Mouse (Mus musculus) left cerebral cortex, adult 18-20 months (tissue): ENCODE results near the gene Nploc4. TPM values are rescaled to one million over a fixed set of nuclear protein-coding genes. Genes with fewer than 3 reads are reported as not detected.
"Not testable (repeated sequence)": the region's sequence is repeated elsewhere in the genome, so short reads cannot be mapped to it uniquely, and the experiment has no call there.

ENCODE experiments used
- DNase-seq, 2 experiments: peaks; one replicate each; pipeline ENCODE4 v3.0.0; 2021 to 2022; ENCODE audit warnings: low spot score in 2 of 2, mixed read lengths in 1 of 2
- total RNA-seq, 2 experiments: library from RNA; stranded (reverse); gene quantifications; 2 replicates each; pipeline ENCODE4 v1.2.3; 2021

Nploc4 gene
- total RNA-seq, 2 experiments from 2014 or later = 65.2 TPM

- DNase-seq = peak in 1 of 2 experiments; percentile 12
Measured at GRCm38 (mm10) chr11:120354304-120355276, 82.9 kb downstream of the Nploc4 start.

GRCm38 (mm10) chr11:120353500-120354303 lies 83.8 kb downstream of the Nploc4 start:
- DNase-seq = peak in 1 of 2 experiments; percentile 56

GRCm38 (mm10) chr11:120352571-120353290 lies 84.8 kb downstream of the Nploc4 start:
- DNase-seq = peak in 1 of 2 experiments; percentile 8

GRCm38 (mm10) chr11:120352093-120352350 lies 85.5 kb downstream of the Nploc4 start:
- peak in 1 of 2 experiments; percentile 1 for DNase-seq

GRCm38 (mm10) chr11:120351250-120352092 lies 86.0 kb downstream of the Nploc4 start:
- peak in 1 of 2 experiments; percentile 1 for DNase-seq

DNA sequence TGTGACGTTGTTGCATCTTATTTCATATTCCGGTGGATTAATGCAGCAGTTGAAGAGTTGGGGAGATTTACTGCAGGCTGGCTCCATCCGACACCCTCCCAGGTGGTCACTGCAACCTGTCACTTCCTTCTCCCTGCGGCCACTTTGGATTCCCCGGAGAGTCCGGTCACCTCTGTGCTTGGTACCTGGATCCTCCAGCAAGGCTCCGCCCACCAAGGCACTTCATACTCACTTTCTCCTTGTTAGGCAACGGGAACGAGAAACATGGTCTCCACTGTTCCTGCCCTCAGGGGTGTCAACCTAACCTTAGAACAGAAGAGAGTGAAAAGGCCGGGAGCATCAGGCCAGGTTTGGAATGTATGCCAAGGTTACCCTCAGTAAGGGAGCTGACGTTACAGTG lies 86.8 kb downstream of the Nploc4 start:
- no peak for DNase-seq

DNA sequence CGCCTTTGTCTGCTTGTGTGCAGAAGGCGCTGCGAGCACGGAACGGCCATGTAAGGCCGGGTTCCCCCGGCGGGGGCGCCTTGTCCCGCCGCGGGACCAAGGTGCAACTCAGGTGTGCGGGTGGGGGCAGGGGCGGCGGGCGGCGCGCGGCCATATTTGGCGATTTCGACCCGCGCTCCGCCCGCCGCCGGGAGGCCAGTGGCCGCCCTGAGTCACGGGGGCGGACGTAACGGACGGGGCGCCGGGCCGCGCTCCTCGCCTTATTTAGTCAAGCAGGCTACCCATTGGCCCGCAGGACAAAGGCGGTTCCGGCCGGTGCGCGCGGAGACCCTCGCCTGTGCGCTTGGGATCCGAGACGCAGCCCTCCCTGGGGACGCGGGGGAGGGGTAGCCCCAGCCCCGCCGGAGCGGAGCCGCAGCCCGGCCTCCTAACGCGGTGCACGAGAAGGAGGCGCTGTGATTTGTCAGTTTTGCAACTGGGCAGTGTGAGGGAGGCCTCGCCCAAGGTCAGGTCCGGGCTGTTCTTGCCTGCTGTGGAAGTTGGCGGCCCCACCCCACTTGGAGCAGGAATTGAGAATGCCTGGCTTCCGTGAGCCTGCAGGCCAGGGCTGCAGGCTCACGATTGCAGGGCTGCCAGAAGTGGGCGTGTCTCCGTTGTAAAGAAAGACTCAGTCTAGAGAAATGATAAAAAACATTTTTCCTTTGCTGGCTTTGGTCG lies 87.4 kb downstream of the Nploc4 start:
- peak; percentile 55 to 63 for DNase-seq

DNA sequence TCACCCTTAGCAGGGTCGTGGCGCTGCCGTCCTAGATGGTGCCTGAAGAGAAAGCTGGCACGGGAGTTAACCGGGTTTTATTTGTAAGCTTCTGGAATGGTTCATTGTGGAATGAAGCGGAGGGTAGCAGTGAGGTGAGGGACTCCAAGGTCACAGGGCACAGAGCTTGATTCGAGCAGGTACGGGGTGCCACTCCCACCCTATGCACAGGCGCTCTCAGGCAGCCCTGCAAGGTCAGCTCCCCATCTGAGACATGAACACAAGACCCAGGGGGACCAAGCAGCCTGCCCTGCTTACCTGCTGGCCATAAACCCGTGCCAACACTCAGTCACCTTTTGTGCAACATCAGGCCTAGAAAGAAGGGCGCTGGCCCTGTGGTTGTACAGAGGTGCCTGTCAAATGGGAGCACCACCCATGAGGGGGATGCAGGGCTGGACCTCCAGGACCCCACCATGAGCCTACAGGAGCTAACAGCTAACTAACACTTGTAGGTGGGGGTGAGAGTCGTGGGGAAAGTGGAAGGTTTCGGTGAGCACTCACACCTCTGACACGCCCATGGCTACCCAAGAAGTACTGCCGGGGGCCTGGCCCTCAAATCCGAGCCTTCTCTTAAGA lies 88.0 kb downstream of the Nploc4 start:
- DNase-seq = no peak

DNA sequence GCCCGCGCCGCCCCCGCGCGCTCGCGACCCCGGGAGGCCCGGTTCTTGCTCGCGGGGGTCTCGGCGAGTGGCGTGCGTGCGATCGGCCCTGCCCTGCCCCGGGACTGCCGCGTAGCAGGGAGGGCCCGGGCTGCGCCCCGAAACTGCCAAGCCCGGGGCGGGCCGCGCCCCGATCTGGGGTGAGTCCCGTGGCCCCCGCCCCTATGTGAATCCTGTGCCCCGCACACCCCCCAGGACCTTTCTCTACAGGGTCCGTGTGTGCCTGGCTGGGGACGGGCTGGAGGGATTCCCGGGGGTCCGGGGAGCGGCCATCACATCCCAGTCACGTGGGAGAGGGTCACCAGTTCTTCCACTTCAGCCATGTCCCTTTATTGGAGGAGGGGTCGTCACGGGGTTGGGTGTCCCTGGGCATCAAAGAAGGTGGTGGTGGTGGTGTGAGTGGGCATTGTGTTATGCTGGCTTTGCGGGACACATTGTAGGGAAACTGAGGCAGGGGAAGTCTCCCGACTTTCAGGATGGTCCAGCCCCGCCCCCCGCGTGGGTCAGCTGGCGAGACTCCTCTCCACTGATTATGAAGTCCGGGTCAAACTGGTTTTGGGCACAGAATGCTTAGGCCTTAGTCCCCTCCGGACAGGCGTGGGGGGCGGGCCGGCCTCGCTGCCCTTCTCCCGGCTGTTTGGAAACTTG lies 88.7 kb downstream of the Nploc4 start:
- DNase-seq = peak in 1 of 2 experiments; percentile 35

GRCm38 (mm10) chr11:120347791-120348683 lies 89.5 kb downstream of the Nploc4 start, which contains the start of gene Actg1:
TSS of gene Actg1 (minus strand) at chr11:120348542.
- peak; percentile 77 to 86 for DNase-seq

DNA sequence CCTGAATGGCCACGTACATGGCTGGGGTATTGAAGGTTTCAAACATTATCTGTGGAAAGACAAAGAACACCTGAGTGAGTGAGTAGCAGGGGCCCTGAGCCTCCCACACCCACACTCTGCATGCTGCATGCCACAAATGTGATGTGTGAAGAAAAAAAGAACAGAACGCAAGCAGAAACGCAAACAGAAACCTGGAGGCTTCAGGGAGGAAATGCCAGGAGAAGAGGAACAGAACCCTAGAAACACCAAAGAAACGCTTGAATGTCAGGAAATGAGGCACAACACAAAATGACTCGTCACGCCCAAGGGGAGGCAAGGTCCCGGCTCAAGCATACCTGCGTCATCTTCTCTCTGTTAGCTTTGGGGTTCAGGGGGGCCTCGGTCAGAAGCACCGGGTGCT lies 90.2 kb downstream of the Nploc4 start:
- no peak for DNase-seq

DNA sequence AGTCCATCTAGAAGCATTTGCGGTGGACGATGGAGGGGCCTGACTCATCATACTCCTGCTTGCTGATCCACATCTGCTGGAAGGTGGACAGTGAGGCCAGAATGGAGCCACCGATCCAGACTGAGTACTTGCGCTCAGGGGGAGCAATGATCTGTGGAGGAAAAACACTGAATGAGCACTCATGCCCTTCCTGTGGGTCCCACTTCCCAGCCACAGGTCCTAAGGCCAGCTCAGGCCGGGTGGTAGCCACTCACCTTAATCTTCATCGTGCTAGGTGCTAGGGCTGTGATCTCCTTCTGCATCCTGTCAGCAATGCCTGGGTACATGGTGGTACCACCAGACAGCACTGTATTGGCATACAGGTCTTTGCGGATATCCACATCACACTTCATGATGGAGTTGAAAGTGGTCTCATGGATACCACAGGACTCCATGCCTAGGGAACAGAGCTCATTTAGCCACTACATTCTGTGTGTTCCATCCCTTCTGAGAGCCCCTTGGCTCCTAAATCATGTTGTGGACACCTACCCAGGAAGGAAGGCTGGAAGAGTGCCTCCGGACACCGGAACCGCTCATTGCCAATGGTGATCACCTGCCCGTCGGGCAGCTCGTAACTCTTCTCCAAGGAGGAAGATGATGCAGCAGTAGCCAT lies 91.0 kb downstream of the Nploc4 start:
- DNase-seq = not testable (repeated sequence)

- DNase-seq = no peak
Measured at GRCm38 (mm10) chr11:120345067-120345681, 92.3 kb downstream of the Nploc4 start.

DNA sequence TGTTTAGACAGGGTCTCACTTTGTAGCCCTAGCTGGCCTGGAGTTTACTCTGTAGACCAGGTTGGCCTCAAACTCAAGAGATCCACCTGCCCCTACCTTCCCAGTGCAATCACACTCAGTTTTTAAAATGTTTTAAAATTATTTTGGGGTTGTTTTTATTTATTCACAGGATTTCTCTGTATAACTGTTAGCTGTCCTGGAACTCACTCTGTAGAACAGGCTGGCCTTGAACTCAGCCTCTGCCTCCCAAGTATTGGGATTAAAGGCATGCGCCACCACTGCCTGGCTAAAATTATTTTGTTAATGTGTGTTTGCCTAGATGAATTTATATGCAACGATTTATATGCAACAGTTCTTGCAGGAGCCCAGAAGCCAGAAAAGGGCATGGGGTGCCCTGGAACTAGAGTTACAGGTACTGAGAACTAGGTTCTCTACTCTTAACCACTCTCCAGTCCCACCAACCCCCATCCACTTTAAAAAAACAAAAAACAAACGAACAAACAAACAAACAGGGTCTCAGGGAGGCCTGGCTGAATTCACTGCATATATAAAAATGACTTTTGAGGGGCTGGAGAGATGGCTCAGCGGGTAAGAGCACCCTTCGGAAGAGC lies 93.1 kb downstream of the Nploc4 start:
- no peak for DNase-seq

GRCm38 (mm10) chr11:120343519-120344309 lies 93.8 kb downstream of the Nploc4 start:
- DNase-seq = no peak
